Mouse (Mus musculus): ENCODE measurements around the gene Kctd4.

Gene Kctd4

DNA sequence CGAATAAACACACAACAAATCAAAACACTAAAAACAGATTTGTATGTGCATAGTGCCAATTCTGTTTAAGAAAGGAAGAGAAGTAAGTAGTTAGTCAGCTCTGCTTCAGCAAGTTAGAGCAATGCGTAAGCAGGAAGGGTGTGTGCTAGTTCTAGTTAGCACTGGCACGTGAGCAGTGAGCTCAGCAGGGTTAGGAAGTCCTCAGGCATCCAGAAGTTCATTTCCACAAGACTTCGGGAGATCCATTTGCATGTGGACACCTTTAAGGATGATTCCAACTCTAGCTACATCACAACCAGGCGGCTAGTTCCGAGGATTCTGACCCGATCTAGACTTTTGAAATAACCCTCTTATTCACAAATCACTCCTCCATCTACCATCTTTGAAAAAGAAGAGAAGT, at the start of gene Kctd4:
Kctd4 (plus strand) TSS at position 244 of the 400 bp plus-strand sequence.
- no peak for ATAC-seq (ENCODE audit: low TSS enrichment)

DNA sequence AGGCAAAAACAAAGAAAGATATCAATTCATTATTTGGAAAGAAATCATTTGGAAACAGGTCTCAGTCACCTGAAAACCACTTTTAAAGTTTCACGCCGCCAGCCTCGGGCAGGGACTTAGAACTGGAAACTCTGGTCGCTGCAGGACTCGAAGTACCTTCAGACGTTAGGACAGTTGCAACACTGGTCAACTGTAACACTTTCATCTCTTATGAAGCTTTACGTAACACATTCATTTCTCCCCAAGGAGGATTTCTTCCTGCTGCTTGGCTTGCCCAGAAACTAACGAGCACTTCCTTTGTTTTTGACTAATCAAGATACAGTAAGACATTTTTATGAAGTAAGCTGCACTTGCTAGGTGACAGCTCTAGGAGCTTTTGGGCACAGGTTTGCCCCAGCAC, 47.9 kb upstream of the Kctd4 start:
- ATAC-seq (ENCODE audit: low TSS enrichment) = no peak

DNA sequence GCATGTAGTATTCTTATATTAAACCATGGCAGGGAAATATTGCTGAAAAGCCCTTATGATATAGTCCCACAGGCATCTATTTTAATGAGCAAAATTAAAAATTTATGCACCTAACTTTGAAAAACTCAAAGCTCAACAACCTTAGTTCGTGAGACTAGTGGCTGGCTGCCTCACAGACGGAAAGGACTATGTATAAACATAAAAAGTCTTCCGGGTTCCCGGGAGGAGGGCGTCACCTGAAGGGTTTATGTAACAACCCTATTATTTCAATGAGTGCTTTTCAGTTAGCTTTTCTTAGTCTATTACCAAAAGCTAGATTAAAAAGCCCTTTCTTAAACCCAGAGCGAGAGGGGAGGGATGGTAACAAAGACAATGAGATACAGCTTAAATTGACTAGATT, 42.8 kb upstream of the Kctd4 start:
- ATAC-seq (ENCODE audit: low TSS enrichment) = peak; percentile 63

- no peak for ATAC-seq (ENCODE audit: low TSS enrichment)
These were observed 42.1 kb upstream of the Kctd4 start for GRCm38 (mm10) chr14:75912665-75913064.

DNA sequence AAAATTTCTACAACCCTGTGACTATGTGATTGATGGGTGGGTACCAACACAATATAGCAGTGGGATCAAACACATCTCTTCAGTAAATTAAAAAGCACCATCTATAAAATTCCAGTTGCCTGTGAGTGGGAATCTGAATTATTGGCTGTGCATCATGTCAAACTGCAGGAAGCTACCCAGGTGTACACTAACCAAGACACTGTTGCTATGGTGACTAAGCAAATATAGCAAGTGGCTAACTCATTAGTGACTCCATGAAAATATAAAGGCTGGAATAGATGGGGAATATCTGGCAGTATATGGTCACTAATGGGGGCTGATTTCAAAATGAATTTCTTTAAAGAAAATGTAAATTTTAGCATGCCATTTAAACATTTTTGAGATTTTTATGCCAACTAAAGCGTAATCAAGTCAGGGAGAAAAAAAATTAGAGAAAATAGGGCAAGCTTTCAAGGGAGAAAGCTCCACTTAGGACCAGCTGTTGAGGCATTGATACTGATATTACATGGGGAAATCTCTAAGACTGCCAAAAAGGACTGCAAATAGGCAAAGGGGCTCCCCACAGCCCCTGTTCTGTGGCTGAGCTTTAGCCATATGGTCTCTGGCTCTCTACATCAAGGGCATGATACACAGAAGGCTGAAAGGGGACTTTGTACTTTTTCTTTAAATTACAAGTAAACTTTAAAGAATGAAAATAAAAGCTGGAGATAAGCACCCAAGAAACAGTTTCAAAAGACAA, 31.3 kb upstream of the Kctd4 start:
- no peak for ATAC-seq (ENCODE audit: low TSS enrichment)

DNA sequence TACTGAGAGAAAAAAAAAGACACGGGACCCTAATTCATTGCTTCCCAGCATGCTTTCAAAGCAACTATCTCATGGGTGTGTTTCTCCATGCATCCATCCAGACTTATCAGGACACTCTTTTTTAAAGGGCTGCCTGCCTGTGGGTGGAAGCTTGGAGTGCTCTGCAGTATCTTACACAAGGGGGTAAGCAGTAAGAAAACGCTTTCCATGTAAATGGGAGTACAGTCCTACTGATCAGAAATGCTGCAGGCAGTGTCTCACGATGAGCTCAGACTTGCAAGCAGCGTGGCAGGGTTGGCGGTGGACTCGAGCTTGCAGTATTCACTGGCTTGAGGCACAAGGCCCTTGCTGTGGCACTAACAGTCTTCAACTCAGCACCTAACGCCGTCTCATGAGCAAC, 25.1 kb upstream of the Kctd4 start:
- ATAC-seq (ENCODE audit: low TSS enrichment) = peak; percentile 92

DNA sequence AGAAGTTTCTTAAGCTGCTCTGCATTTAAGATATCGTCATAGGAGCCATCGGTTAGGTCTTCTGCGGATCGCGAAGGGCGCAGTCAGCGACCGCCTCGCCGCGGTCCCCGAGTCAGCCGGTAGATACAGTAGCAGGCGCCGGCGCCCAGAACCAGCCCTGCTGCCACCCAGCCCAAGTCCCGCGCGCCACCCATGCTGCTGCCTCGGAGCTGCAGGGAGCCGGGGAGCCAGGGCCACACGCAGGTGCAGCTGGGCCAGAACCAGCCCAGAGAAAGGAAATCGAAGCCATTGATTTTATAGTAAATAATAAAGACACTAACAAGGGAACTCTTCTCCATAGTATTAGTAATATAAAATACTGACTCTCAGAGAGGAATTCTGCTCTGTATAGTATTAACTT, 23.5 kb upstream of the Kctd4 start:
- no peak for ATAC-seq (ENCODE audit: low TSS enrichment)

GRCm38 (mm10) chr14:75934359-75934758, 20.4 kb upstream of the Kctd4 start:
- ATAC-seq (ENCODE audit: low TSS enrichment) = no peak

DNA sequence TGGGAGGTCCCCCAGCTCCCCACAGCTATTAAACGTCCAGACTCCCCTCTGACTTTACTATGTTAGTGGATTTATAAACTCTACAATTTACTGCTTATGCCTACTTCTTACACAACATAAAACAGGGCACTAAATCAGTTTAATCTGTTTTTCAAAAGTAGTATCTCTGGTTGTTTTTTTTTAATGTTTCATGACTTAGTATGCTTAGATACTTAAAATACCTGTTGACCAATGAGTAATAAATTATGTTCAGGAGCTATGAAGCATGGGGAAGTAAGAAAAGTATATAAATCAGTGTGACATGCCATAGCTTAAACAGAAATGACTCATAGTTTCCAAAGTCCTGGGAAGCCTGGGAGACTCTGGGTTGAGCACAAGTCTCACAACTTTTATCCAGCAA, 17.1 kb upstream of the Kctd4 start:
- no peak for ATAC-seq (ENCODE audit: low TSS enrichment)

DNA sequence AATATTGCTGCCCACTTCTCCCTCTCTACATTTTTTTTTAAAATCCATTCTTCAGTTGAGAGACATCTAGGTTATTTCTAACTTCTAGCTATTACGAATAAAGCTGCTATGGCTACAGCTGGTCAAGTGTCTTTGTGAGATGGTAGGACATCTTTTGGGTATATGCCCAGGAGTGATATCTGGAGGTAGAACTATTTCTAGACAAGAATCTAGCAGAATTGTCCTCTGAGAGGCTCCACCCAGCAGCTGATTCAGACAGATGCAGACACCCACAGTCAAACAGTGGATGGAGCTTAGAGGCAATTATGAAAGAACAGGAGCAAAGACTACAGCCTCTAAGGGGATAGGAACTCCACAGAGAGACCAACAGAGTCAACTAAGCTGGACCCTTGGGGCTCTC, 13.3 kb upstream of the Kctd4 start:
- peak; percentile 70 for ATAC-seq (ENCODE audit: low TSS enrichment)

DNA sequence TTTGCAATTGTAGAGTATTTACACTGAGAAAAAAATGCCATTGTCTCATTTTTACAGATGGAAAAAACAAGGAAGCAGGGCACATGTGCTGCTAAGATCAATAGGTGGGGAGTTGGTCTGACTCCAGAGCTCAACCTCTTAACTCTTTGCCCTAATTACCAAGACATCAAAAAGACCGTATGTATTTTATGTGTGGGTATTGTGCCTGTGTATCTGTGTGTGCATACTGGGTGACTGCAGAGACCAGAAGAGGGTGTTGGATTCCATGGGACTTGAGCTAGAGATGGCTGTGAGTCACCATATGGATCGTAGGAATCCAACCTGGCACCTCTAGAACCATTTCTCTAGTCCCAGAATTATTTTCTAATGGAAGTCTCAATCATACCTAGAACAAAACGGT, 12.4 kb upstream of the Kctd4 start:
- ATAC-seq (ENCODE audit: low TSS enrichment) = no peak

DNA sequence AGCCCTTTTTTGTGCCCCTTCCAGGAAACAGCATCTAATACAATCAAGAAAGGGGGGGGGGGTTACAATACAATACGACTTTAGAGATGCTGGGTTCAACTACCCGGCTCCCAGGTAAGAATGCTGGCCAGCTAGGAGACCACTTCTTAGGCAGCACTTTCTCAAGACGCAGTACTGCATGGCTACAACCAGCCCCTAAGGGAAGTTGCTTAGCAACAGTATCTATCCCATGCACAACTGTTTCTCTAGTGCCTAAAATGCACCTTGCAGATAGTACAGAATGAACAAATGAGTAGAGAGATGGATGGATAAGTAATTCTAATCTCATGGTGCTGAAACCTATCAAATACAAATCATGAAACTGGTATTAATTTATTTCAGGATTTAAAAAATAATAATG, 7.1 kb upstream of the Kctd4 start:
- ATAC-seq (ENCODE audit: low TSS enrichment) = no peak

DNA sequence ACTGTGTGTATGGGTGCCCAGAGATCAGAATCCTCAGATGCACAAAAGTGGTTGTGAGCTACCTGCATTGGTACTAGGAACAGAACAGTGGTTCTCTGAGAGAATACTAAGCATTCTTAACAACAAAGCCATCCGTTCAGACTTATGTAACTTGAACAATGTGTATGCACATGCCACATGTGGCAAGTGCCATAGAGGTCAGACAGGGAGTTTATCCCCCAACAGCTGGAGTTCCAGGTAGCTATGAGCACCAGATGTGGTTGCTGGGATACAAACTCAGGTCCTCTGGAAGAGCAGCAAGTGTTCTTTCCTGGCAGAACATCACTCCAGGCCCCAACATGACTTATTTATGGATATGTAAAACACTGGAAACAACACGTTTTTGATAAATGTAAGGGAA, 1.8 kb upstream of the Kctd4 start:
- ATAC-seq (ENCODE audit: low TSS enrichment) = no peak

GRCm38 (mm10) chr14:75962250-75962649, 7.4 kb downstream of the Kctd4 start:
- ATAC-seq (ENCODE audit: low TSS enrichment) = peak; percentile 95

- no peak for ATAC-seq (ENCODE audit: low TSS enrichment)
These were observed 8.4 kb downstream of the Kctd4 start for GRCm38 (mm10) chr14:75963215-75963614.

DNA sequence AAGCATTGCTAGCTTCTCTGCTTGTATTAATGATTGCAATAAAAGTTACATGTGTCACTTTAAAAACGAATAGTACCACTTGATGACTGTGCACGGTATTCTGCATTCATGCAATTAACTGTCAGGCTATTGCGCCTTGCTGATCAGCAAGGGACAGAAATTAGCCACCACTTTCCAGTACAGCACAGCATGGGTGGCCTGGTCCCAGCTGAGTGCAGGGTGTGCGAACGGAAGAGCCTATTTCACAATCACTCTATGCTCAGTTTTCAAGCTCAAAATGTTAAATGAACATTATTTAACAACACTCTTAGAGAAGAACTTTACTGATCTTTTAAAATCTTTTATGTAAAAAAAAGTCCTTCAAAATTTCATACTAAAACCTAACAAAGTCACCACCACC, 9.2 kb downstream of the Kctd4 start:
- no peak for ATAC-seq (ENCODE audit: low TSS enrichment)

DNA sequence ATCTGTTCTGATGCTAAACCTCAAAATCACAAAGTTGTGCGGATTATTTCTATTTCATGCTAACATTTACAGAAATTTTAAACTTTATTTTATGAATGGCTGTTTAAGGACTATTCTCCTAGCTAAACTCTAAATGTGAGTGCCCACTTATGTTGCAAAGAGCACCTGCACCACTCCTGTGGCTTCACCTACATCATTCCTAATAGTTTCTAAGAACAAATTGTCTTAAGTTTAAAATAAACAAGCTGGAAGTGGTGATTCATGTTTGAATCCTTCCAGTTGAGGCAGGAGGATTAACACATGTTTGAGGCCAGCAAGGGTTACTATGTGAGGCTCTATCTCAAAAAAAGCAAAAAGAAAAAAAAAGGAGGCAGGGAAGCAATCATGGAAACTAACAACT, 9.6 kb downstream of the Kctd4 start:
- ATAC-seq (ENCODE audit: low TSS enrichment) = no peak

GRCm38 (mm10) chr14:75967291-75967690, 12.5 kb downstream of the Kctd4 start:
- ATAC-seq (ENCODE audit: low TSS enrichment) = peak; percentile 47; the same call in 1 of the 2 replicates

- no peak for ATAC-seq (ENCODE audit: low TSS enrichment)
These were observed 21.3 kb downstream of the Kctd4 start for GRCm38 (mm10) chr14:75976107-75976506.

- ATAC-seq (ENCODE audit: low TSS enrichment) = 0 out of 2 replicates have a peak, but pooled peaks have one; percentile 28
These were observed 26.4 kb downstream of the Kctd4 start for GRCm38 (mm10) chr14:75981231-75981630.

DNA sequence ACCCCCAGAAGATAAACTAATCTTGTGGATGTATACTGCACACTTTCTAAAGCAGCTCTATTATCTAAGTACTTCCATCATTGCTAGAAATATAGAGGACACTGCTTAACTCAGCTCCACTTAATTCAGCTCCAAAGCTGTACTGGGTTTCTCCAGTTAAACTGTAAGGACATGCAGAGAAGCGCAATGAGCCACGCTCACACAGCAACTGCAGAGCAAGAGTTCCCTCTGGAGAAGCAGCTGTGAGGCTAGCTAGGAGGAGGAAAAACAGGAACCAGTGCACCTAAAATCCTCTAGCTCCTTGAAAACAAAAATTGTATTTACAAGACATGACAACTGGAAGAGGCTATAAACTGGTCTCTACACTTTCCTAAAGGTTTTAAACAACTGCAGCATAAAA, 29.1 kb downstream of the Kctd4 start:
- peak; percentile 75 for ATAC-seq (ENCODE audit: low TSS enrichment)

GRCm38 (mm10) chr14:75985112-75985511, 30.3 kb downstream of the Kctd4 start:
- ATAC-seq (ENCODE audit: low TSS enrichment) = peak; percentile 17; the same call in 1 of the 2 replicates

- ATAC-seq (ENCODE audit: low TSS enrichment) = no peak
These were observed 32.2 kb downstream of the Kctd4 start for GRCm38 (mm10) chr14:75986878-75987483.

DNA sequence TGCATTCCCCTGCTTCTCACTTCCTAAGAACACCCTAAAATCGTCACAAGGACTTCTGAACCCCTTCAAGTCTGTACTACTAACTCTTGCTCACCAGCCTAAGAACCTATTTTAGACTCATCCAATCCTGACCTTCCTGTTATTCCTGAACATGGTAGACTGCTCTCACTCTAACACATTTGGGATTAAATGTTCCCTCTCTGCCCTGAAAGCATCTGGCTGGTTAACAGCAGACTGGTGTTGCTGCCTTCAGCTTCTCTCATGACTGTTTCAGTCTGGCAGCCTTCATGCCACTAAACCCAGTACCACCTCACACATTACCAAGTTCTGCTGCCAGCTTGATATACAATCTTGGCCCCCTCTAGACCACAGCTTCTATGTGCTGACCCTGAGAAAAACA, 34.4 kb downstream of the Kctd4 start:
- ATAC-seq (ENCODE audit: low TSS enrichment) = no peak

Measured in frontal cortex, adult (tissue).